ENCODE assay signal across 26 mouse cellular contexts in the genomic region with DNA sequence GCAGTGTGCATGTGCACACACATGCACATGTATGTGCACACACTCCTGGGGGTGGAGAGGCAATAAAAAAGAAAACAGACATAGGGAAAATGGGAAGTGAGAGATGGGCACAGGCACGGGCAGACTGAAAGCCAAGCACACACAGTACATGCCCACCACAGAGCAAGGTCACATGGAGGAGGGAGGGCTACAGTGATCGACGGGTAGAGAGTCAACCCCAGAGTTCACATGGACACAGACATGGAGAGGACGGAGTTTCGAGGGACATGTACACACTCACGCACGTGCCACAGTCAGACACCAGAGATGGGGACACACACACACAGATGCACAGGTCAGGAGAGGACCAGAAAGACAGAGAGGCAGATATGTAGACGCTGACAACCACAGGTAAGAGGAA. TPM values are rescaled to one million over a fixed set of nuclear protein-coding genes. Genes with fewer than 3 reads are reported as not detected.
DNase-seq lines count a peak whose midpoint lies in the region; ATAC-seq and TF ChIP-seq lines count a peak whose summit lies in the region.
"Had no signal": no experiment of that assay in that cellular context is flagged by ENCODE, and none has a peak within 500 bp of the region (broad histone marks: within the 10 kb centered on the region; RNA-seq: fewer than 3 reads in every experiment).

No protein-coding gene starts in this region.

- no peak overlapping the region for H3K4me3 ChIP-seq in forebrain, embryonic 12.5 days (replicated peaks)
- no peak overlapping the region for H3K4me3 ChIP-seq in forebrain, embryonic 16.5 days (replicated peaks; ENCODE audit: low read length)
- no peak overlapping the region for H3K4me3 ChIP-seq in midbrain, embryonic 16.5 days (ENCODE audit: low read depth, low read length)
- no peak overlapping the region for H3K4me3 ChIP-seq in midbrain, embryonic 10.5 days
- H3K4me3 ChIP-seq in lung, adult 2 months (replicated peaks; ENCODE audit: extremely low read depth, low read depth, low read length) = no peak overlapping the region
- H3K4me3 ChIP-seq: embryonic facial prominence, embryonic 15.5 days; hindbrain, embryonic 10.5 days; limb, embryonic 12.5 days; liver, embryonic 15.5 days; neural tube, embryonic 15.5 days had no signal

- WGBS in forebrain, embryonic 12.5 days = 89% methylated on average over 8 of the region's 8 CpGs
- 91% methylated on average over 8 of the region's 8 CpGs for WGBS in forebrain, embryonic 16.5 days
- 87% methylated on average over 8 of the region's 8 CpGs for WGBS in midbrain, embryonic 16.5 days
- WGBS in midbrain, embryonic 10.5 days = 87% methylated on average over 8 of the region's 8 CpGs
- WGBS in lung, adult 2 months = 67% methylated on average over 8 of the region's 8 CpGs

- no peak overlapping the region for H3K9ac ChIP-seq in forebrain, embryonic 12.5 days
- H3K9ac ChIP-seq in forebrain, embryonic 16.5 days (replicated peaks; ENCODE audit: low read depth, low read length) = no peak overlapping the region
- H3K9ac ChIP-seq in midbrain, embryonic 16.5 days (ENCODE audit: low read depth, low read length) = no peak overlapping the region
- H3K9ac ChIP-seq: embryonic facial prominence, embryonic 15.5 days; limb, embryonic 12.5 days; liver, embryonic 15.5 days; neural tube, embryonic 15.5 days had no signal

- H3K4me2 ChIP-seq in forebrain, embryonic 12.5 days = no peak overlapping the region
- no peak overlapping the region for H3K4me2 ChIP-seq in forebrain, embryonic 16.5 days (ENCODE audit: low read length)
- no peak overlapping the region for H3K4me2 ChIP-seq in midbrain, embryonic 16.5 days (ENCODE audit: low read length)
- H3K4me2 ChIP-seq: embryonic facial prominence, embryonic 15.5 days; limb, embryonic 12.5 days; liver, embryonic 15.5 days; midbrain, embryonic 11.5 days; neural tube, embryonic 15.5 days had no signal

- ATAC-seq in forebrain, embryonic 12.5 days (ENCODE audit: low FRiP score) = no peak
- ATAC-seq in forebrain, embryonic 16.5 days = no peak
- ATAC-seq in midbrain, embryonic 16.5 days = 0 out of 2 replicates have a peak, but pooled peaks have one; percentile 11
- ATAC-seq in megakaryocyte, adult 5-6 weeks (ENCODE audit: poor library complexity, severe bottlenecking) = peak; percentile 28
- ATAC-seq: hindbrain, postnatal 0 days; Patski had no signal

- H3K27ac ChIP-seq in forebrain, embryonic 12.5 days = 0 out of 2 replicates have a peak overlapping the region, but pooled peaks have one; percentile 14
- no peak overlapping the region for H3K27ac ChIP-seq in forebrain, embryonic 16.5 days (ENCODE audit: low read length)
- H3K27ac ChIP-seq in midbrain, embryonic 16.5 days (ENCODE audit: low read length) = no peak overlapping the region
- no peak overlapping the region for H3K27ac ChIP-seq in midbrain, embryonic 10.5 days (replicated peaks)
- H3K27ac ChIP-seq: embryonic facial prominence, embryonic 15.5 days; hindbrain, embryonic 10.5 days; hindbrain, postnatal 0 days; limb, embryonic 12.5 days; liver, embryonic 15.5 days; neural tube, embryonic 15.5 days had no signal

- DNase-seq in midbrain, embryonic 10.5 days (ENCODE audit: low spot score) = no peak
- DNase-seq in frontal cortex, postnatal 10 days (ENCODE audit: low spot score in 2 of 2) = no peak
- no peak for DNase-seq in lung, adult 2 months
- DNase-seq in gastrocnemius, adult 18-20 months (ENCODE audit: low spot score) = no peak
- DNase-seq: adrenal gland, postnatal 10 days; cerebellum, adult 11-12 months; cerebellum, postnatal 14 days; gastrocnemius, postnatal 14 days; kidney, adult 18-20 months; kidney, postnatal 10 days; lung, postnatal 10 days; right cerebral cortex, postnatal 25 days; thymus, postnatal 14 days had no signal

- no peaks in the 10 kb centered on the region for H3K4me1 ChIP-seq in forebrain, embryonic 12.5 days
- no peaks in the 10 kb centered on the region for H3K4me1 ChIP-seq in forebrain, embryonic 16.5 days (replicated peaks; ENCODE audit: control insufficient read depth, insufficient read depth, low read length)
- no peaks in the 10 kb centered on the region for H3K4me1 ChIP-seq in midbrain, embryonic 16.5 days (ENCODE audit: control insufficient read depth, insufficient read depth, low read length)
- H3K4me1 ChIP-seq in midbrain, embryonic 10.5 days = 0 out of 2 replicates have a peak, but pooled peaks cover 2% of the 10 kb centered on the region
- H3K4me1 ChIP-seq in lung, adult 2 months (ENCODE audit: control insufficient read depth, insufficient read depth, low read length) = no peaks in the 10 kb centered on the region
- H3K4me1 ChIP-seq: embryonic facial prominence, embryonic 15.5 days; limb, embryonic 12.5 days; neural tube, embryonic 15.5 days had no signal

- H3K36me3 ChIP-seq in forebrain, embryonic 12.5 days (replicated peaks) = peaks cover 55% of the 10 kb centered on the region
- H3K36me3 ChIP-seq in forebrain, embryonic 16.5 days (ENCODE audit: control insufficient read depth, insufficient read depth) = peaks cover 27% of the 10 kb centered on the region
- H3K36me3 ChIP-seq in midbrain, embryonic 16.5 days (ENCODE audit: control insufficient read depth, insufficient read depth, low read length) = peaks cover 19% of the 10 kb centered on the region
- H3K36me3 ChIP-seq in midbrain, embryonic 10.5 days = peaks cover 59% of the 10 kb centered on the region

- no peak for TF ChIP-seq CTCF in lung, adult 2 months (IDR thresholded peaks at IDR 0.05; ENCODE audit: insufficient read depth, low read length)

- no peaks in the 10 kb centered on the region for H3K27me3 ChIP-seq in forebrain, embryonic 12.5 days
- H3K27me3 ChIP-seq in forebrain, embryonic 16.5 days (replicated peaks; ENCODE audit: control insufficient read depth, insufficient read depth, low read length) = no peaks in the 10 kb centered on the region
- H3K27me3 ChIP-seq in midbrain, embryonic 16.5 days (ENCODE audit: control insufficient read depth, insufficient read depth, low read depth, low read length) = no peaks in the 10 kb centered on the region
- no peaks in the 10 kb centered on the region for H3K27me3 ChIP-seq in midbrain, embryonic 10.5 days (ENCODE audit: low read depth, poor library complexity, severe bottlenecking)
- H3K27me3 ChIP-seq: embryonic facial prominence, embryonic 15.5 days; limb, embryonic 12.5 days; liver, embryonic 15.5 days; neural tube, embryonic 15.5 days; Patski had no signal

- no peak for TF ChIP-seq POLR2A in lung, adult 2 months (IDR thresholded peaks at IDR 0.05; ENCODE audit: borderline replicate concordance, extremely low read depth, low read depth, low read length)

- no peaks in the 10 kb centered on the region for H3K9me3 ChIP-seq in forebrain, embryonic 12.5 days
- no peaks in the 10 kb centered on the region for H3K9me3 ChIP-seq in forebrain, embryonic 16.5 days (ENCODE audit: control insufficient read depth, low read length)
- no peaks in the 10 kb centered on the region for H3K9me3 ChIP-seq in midbrain, embryonic 16.5 days (replicated peaks; ENCODE audit: control insufficient read depth, low read length, poor library complexity, severe bottlenecking)
- H3K9me3 ChIP-seq in midbrain, embryonic 10.5 days (replicated peaks) = no peaks in the 10 kb centered on the region
- H3K9me3 ChIP-seq: embryonic facial prominence, embryonic 15.5 days; hindbrain, embryonic 10.5 days; limb, embryonic 12.5 days; liver, embryonic 15.5 days; neural tube, embryonic 15.5 days had no signal

RNA-seq across cellular contexts. Expression of a gene that starts 0.6 kb away (rescaled TPM):
- 3.2 and 4.8 TPM in 2 replicates for polyA plus RNA-seq in forebrain, embryonic 12.5 days (2016; fragmentation: Nextera tagmentation; extraction: Ambion mirVana)
- 3.0 and 5.3 TPM in 2 replicates for polyA plus RNA-seq in forebrain, embryonic 16.5 days (2015; fragmentation: Nextera tagmentation; extraction: Ambion mirVana)
- 2.4 and 2.7 TPM in 2 replicates for polyA plus RNA-seq in midbrain, embryonic 16.5 days (2015; fragmentation: Nextera tagmentation; extraction: Ambion mirVana)
- 3.6 and 4.6 TPM in 2 replicates for polyA plus RNA-seq in midbrain, embryonic 10.5 days (2016; fragmentation: Nextera tagmentation; extraction: Ambion mirVana)
- total RNA-seq in megakaryocyte, adult 5-6 weeks (2015) = 87.7 and 91.1 TPM in 2 replicates
- 109 and 115 TPM in 2 replicates for total RNA-seq in megakaryocyte, adult 5-6 weeks (2017)
- polyA plus RNA-seq in lung, adult 2 months (2012; rRNA removed) = 8.0 and 8.4 TPM in 2 replicates
- total RNA-seq in gastrocnemius, adult 18-20 months (2021) = under 1 TPM; 0.57 to 0.83 TPM

RNA-seq across cellular contexts. Expression of a gene that starts 23.9 kb away (rescaled TPM):
- polyA plus RNA-seq in forebrain, embryonic 12.5 days (2016; fragmentation: Nextera tagmentation; extraction: Ambion mirVana) = 459 and 466 TPM in 2 replicates
- 405 and 411 TPM in 2 replicates for polyA plus RNA-seq in forebrain, embryonic 16.5 days (2015; fragmentation: Nextera tagmentation; extraction: Ambion mirVana)
- polyA plus RNA-seq in midbrain, embryonic 16.5 days (2015; fragmentation: Nextera tagmentation; extraction: Ambion mirVana) = 321 and 329 TPM in 2 replicates
- 537 and 556 TPM in 2 replicates for polyA plus RNA-seq in midbrain, embryonic 10.5 days (2016; fragmentation: Nextera tagmentation; extraction: Ambion mirVana)
- 160 and 176 TPM in 2 replicates for total RNA-seq in megakaryocyte, adult 5-6 weeks (2015)
- 191 and 197 TPM in 2 replicates for total RNA-seq in megakaryocyte, adult 5-6 weeks (2017)
- 243 and 280 TPM in 2 replicates for polyA plus RNA-seq in lung, adult 2 months (2012; rRNA removed)
- total RNA-seq in gastrocnemius, adult 18-20 months (2021) = 10 to 100 TPM; 84.8 to 94.1 TPM

RNA-seq across cellular contexts. Expression of a gene that starts 34.2 kb away (rescaled TPM):
- polyA plus RNA-seq in forebrain, embryonic 12.5 days (2016; fragmentation: Nextera tagmentation; extraction: Ambion mirVana) = 305 and 325 TPM in 2 replicates
- polyA plus RNA-seq in forebrain, embryonic 16.5 days (2015; fragmentation: Nextera tagmentation; extraction: Ambion mirVana) = 212 and 215 TPM in 2 replicates
- polyA plus RNA-seq in midbrain, embryonic 16.5 days (2015; fragmentation: Nextera tagmentation; extraction: Ambion mirVana) = 179 and 186 TPM in 2 replicates
- polyA plus RNA-seq in midbrain, embryonic 10.5 days (2016; fragmentation: Nextera tagmentation; extraction: Ambion mirVana) = 381 and 432 TPM in 2 replicates
- total RNA-seq in megakaryocyte, adult 5-6 weeks (2015) = 161 and 172 TPM in 2 replicates
- 110 and 115 TPM in 2 replicates for total RNA-seq in megakaryocyte, adult 5-6 weeks (2017)
- polyA plus RNA-seq in lung, adult 2 months (2012; rRNA removed) = 40.8 and 58.3 TPM in 2 replicates
- 10 to 100 TPM; 17.6 to 18.9 TPM for total RNA-seq in gastrocnemius, adult 18-20 months (2021)

RNA-seq across cellular contexts. Expression of a gene that starts 55.4 kb away (rescaled TPM):
- 0.14 and 0.27 TPM in 2 replicates for polyA plus RNA-seq in forebrain, embryonic 12.5 days (2016; fragmentation: Nextera tagmentation; extraction: Ambion mirVana)
- polyA plus RNA-seq in forebrain, embryonic 16.5 days (2015; fragmentation: Nextera tagmentation; extraction: Ambion mirVana) = 0.41 and 0.86 TPM in 2 replicates
- polyA plus RNA-seq in midbrain, embryonic 16.5 days (2015; fragmentation: Nextera tagmentation; extraction: Ambion mirVana) = 0.46 and 0.92 TPM in 2 replicates
- 0.09 TPM in 2 replicates for polyA plus RNA-seq in midbrain, embryonic 10.5 days (2016; fragmentation: Nextera tagmentation; extraction: Ambion mirVana)
- total RNA-seq in megakaryocyte, adult 5-6 weeks (2015) = not detected in 2 replicates
- not detected in 2 replicates for total RNA-seq in megakaryocyte, adult 5-6 weeks (2017)
- 0.14 and 0.24 TPM in 2 replicates for polyA plus RNA-seq in lung, adult 2 months (2012; rRNA removed)
- total RNA-seq in gastrocnemius, adult 18-20 months (2021) = not detected
- total RNA-seq: adrenal gland, postnatal 10 days; hindbrain, postnatal 0 days had no signal
- polyA plus RNA-seq: heart, embryonic 16.5 days; limb, embryonic 12.5 days; liver, embryonic 15.5 days had no signal

Comparison
In these comparisons a context has a peak if more than half of its experiments do, and no peak if none do; other contexts are left out.
1. ATAC-seq: peak in midbrain, embryonic 16.5 days (single experiment) and megakaryocyte, adult 5-6 weeks (single experiment); none in forebrain, embryonic 12.5 days (single experiment) and forebrain, embryonic 16.5 days (single experiment).